Comparison of ENCODE assay signal across 9 mouse cellular contexts in the genomic region with DNA sequence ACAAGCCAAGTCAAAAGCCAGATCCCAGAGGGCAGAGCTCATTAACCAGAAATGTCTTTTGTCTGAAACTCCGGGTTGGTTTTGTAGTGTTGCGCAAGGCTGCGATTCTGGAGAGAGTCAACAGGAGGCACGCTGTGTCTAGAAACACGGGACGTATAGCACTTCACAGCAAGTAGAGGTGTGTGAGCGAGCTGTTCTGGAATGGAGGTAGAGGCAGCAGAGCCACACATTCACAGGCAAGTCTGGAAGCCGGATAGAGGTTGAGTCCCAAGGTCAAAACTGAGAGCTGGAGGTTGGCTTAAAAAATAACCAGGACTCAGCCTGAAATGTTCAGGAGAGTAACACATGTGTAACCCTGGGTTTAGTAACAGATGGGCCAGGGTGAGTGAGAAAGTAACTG.
A peak's percentile ranks its signal among the peaks of the same experiment; 100 is the strongest.
DNase-seq lines count a peak whose midpoint lies in the region; ATAC-seq and TF ChIP-seq lines count a peak whose summit lies in the region.
"Had no signal": no experiment of that assay in that cellular context is flagged by ENCODE, and none has a peak within 500 bp of the region (broad histone marks: within the 10 kb centered on the region; RNA-seq: fewer than 3 reads in every experiment).

No protein-coding gene starts in this region.

- H3K27ac ChIP-seq in gastrocnemius, adult 2 months, result no peak overlapping the region
- H3K27ac ChIP-seq in bone marrow, adult 2 months (ENCODE audit: control insufficient read depth, insufficient read depth, low read depth, low read length, poor library complexity), result no peak overlapping the region
- no peak overlapping the region for H3K27ac ChIP-seq in liver, adult 2 months (replicated peaks; ENCODE audit: insufficient read depth, low read depth, low read length)
- H3K27ac ChIP-seq in midbrain, embryonic 14.5 days (replicated peaks; ENCODE audit: low read depth, low read length), result no peak overlapping the region
- H3K27ac ChIP-seq: neural tube, embryonic 12.5 days had no signal

- no peak overlapping the region for H3K4me3 ChIP-seq in gastrocnemius, adult 2 months
- no peak overlapping the region for H3K4me3 ChIP-seq in bone marrow, adult 2 months (replicated peaks; ENCODE audit: control insufficient read depth, low read depth, low read length)
- no peak overlapping the region for H3K4me3 ChIP-seq in liver, adult 2 months (ENCODE audit: insufficient read depth, low read depth, low read length)
- no peak overlapping the region for H3K4me3 ChIP-seq in midbrain, embryonic 14.5 days (replicated peaks; ENCODE audit: low read depth, low read length)
- H3K4me3 ChIP-seq: neural tube, embryonic 12.5 days had no signal

- H3K9ac ChIP-seq in liver, adult 2 months (ENCODE audit: low read depth, low read length), result no peak overlapping the region
- no peak overlapping the region for H3K9ac ChIP-seq in midbrain, embryonic 14.5 days (replicated peaks; ENCODE audit: low read length)
- H3K9ac ChIP-seq: neural tube, embryonic 12.5 days had no signal

- peak; percentile 32; the same call in 1 of the 2 replicates for TF ChIP-seq CTCF in gastrocnemius, adult 2 months (IDR thresholded peaks at IDR 0.05)
- TF ChIP-seq CTCF in bone marrow, adult 2 months (IDR thresholded peaks at IDR 0.05; ENCODE audit: control insufficient read depth, insufficient read depth, low read length), result peak; percentile 43
- TF ChIP-seq CTCF in liver, adult 2 months (IDR thresholded peaks at IDR 0.05; ENCODE audit: low read depth, low read length), result peak; percentile 58

- 67% methylated on average over 8 of the region's 8 CpGs for WGBS in bone marrow, adult 2 months
- WGBS in liver, adult 2 months, result 28% methylated on average over 8 of the region's 8 CpGs
- 91% methylated on average over 8 of the region's 8 CpGs for WGBS in midbrain, embryonic 14.5 days

- H3K4me2 ChIP-seq in midbrain, embryonic 14.5 days (ENCODE audit: low read length), result no peak overlapping the region
- H3K4me2 ChIP-seq: neural tube, embryonic 12.5 days had no signal

- intact Hi-C loops in gastrocnemius, adult 2 months (cut with DNase I), result loop anchor here (5.0 kb wide), 1 partner anchor 1082 kb away; no protein-coding TSS in a partner anchor

- ATAC-seq in neutrophil, adult 5-6 weeks (ENCODE audit: extremely low read depth, insufficient number of reproducible peaks, low FRiP score, poor library complexity, severe bottlenecking), result peak; percentile 70
- ATAC-seq in midbrain, embryonic 14.5 days (ENCODE audit: low FRiP score, low TSS enrichment), result no peak

- no peaks in the 10 kb centered on the region for H3K27me3 ChIP-seq in liver, adult 2 months (ENCODE audit: control insufficient read depth, insufficient read depth, low read length)
- no peaks in the 10 kb centered on the region for H3K27me3 ChIP-seq in midbrain, embryonic 14.5 days (ENCODE audit: control insufficient read depth, insufficient read depth, low read length)
- H3K27me3 ChIP-seq: neural tube, embryonic 12.5 days had no signal

- TF ChIP-seq POLR2A in bone marrow, adult 2 months (IDR thresholded peaks at IDR 0.05; ENCODE audit: borderline replicate concordance, control insufficient read depth, low read depth, low read length), result no peak
- no peak for TF ChIP-seq POLR2A in liver, adult 2 months (IDR thresholded peaks at IDR 0.05; ENCODE audit: extremely low read depth, insufficient read depth, low read length)

- no peaks in the 10 kb centered on the region; the same call in 1 of the 2 replicates for H3K4me1 ChIP-seq in bone marrow, adult 2 months (ENCODE audit: control insufficient read depth, insufficient read depth, low read length)
- peaks cover 23% of the 10 kb centered on the region for H3K4me1 ChIP-seq in liver, adult 2 months (ENCODE audit: control insufficient read depth, insufficient read depth, low read length)
- no peaks in the 10 kb centered on the region for H3K4me1 ChIP-seq in midbrain, embryonic 14.5 days (ENCODE audit: control insufficient read depth, insufficient read depth, low read length)
- H3K4me1 ChIP-seq: neural tube, embryonic 12.5 days had no signal

- H3K36me3 ChIP-seq in liver, adult 2 months (ENCODE audit: control insufficient read depth, insufficient read depth, low read length), result no peaks in the 10 kb centered on the region
- H3K36me3 ChIP-seq in midbrain, embryonic 14.5 days (ENCODE audit: control insufficient read depth, insufficient read depth, low read length), result no peaks in the 10 kb centered on the region
- H3K36me3 ChIP-seq: neural tube, embryonic 12.5 days had no signal

- DNase-seq in gastrocnemius, adult 2 months, result peak; percentile 20
- DNase-seq in gastrocnemius, postnatal 4 days (ENCODE audit: low spot score in 2 of 2), result no peak
- peak; percentile 90 for DNase-seq in liver, adult 2 months (ENCODE audit: extremely low read depth, low read depth, low spot score)
- no peak for DNase-seq in midbrain, embryonic 14.5 days
- no peak for DNase-seq in thymus, postnatal 10 days (ENCODE audit: low spot score in 2 of 2)
- DNase-seq in cerebellum, adult 8-10 months, result no peak

- no peaks in the 10 kb centered on the region for H3K79me2 ChIP-seq in liver, adult 2 months (ENCODE audit: control insufficient read depth, insufficient read depth, low read length)

- no peaks in the 10 kb centered on the region for H3K9me3 ChIP-seq in midbrain, embryonic 14.5 days (ENCODE audit: control insufficient read depth, low read length)
- H3K9me3 ChIP-seq: neural tube, embryonic 12.5 days had no signal

Comparison
In these comparisons a context has a peak if more than half of its experiments do, and no peak if none do; other contexts are left out.
1. DNase-seq: peak in gastrocnemius, adult 2 months (single experiment) and liver, adult 2 months (single experiment); none in gastrocnemius, postnatal 4 days (0 of 2), midbrain, embryonic 14.5 days (single experiment), thymus, postnatal 10 days (0 of 2) and cerebellum, adult 8-10 months (single experiment).
2. Peak in every context shown above with its lines, with median percentiles within 50 percentile points of each other: CTCF ChIP-seq.